Mouse (Mus musculus): ENCODE results near the gene Rcor3. TPM values are rescaled to one million over a fixed set of nuclear protein-coding genes. Genes with fewer than 3 reads are reported as not detected.

Rcor3 gene
- polyA plus RNA-seq (2016; fragmentation: Nextera tagmentation; extraction: Ambion mirVana) = 10.8 and 11.8 TPM in 2 replicates

GRCm38 (mm10) chr1:192137926-192138910 lies at the start of gene Rcor3:
Gene Rcor3, minus strand, starts transcription at chr1:192138062.
- peak; percentile 85 for ATAC-seq
- WGBS (ENCODE audit: insufficient replicate concordance) = under 1% methylated on average over 75 of the region's 88 CpGs

GRCm38 (mm10) chr1:192181696-192182257 lies 43.9 kb upstream of the Rcor3 start:
- Histone ChIP-seq H3K36me3 (no peaks in the 10 kb centered on the region), H3K4me3 (no peak overlapping the region), H3K9ac (no peak overlapping the region), H3K4me1 (no peaks in the 10 kb centered on the region), H3K9me3 (replicated peaks) (no peaks in the 10 kb centered on the region), H3K4me2 (no peak overlapping the region), H3K27me3 (replicated peaks) (no peaks in the 10 kb centered on the region), H3K27ac (no peak overlapping the region)
- no peak for ATAC-seq
- 65% methylated on average over 4 of the region's 4 CpGs for WGBS (ENCODE audit: insufficient replicate concordance)

More at GRCm38 (mm10) chr1:192137926-192138910, at the start of gene Rcor3:
- H3K4me3 ChIP-seq = peak within 1 kb of the TSS; percentile 71
- H3K36me3 ChIP-seq = peaks cover 4% of the 10 kb centered on the region; the same call in 1 of the 2 replicates
- H3K27me3 ChIP-seq (replicated peaks) = no peaks in the 10 kb centered on the region
- H3K4me1 ChIP-seq = peaks cover 23% of the 10 kb centered on the region
- H3K27ac ChIP-seq = peak within 1 kb of the TSS; percentile 88
- peak within 1 kb of the TSS; percentile 98 for H3K4me2 ChIP-seq
- no peaks in the 10 kb centered on the region for H3K9me3 ChIP-seq (replicated peaks)
- peak within 1 kb of the TSS; percentile 87 for H3K9ac ChIP-seq

GRCm38 (mm10) chr1:192179877-192180276 lies 42.0 kb upstream of the Rcor3 start:
- Histone ChIP-seq H3K9me3 (replicated peaks) (no peaks in the 10 kb centered on the region), H3K4me2 (no peak overlapping the region), H3K4me3 (no peak overlapping the region), H3K27ac (no peak overlapping the region), H3K36me3 (no peaks in the 10 kb centered on the region), H3K9ac (no peak overlapping the region), H3K4me1 (no peaks in the 10 kb centered on the region), H3K27me3 (replicated peaks) (no peaks in the 10 kb centered on the region)
- 44% methylated on average over 3 of the region's 3 CpGs for WGBS (ENCODE audit: insufficient replicate concordance)
- ATAC-seq = no peak

- Histone ChIP-seq H3K27ac (no peak overlapping the region), H3K27me3 (replicated peaks) (no peaks in the 10 kb centered on the region), H3K9ac (no peak overlapping the region), H3K36me3 (no peaks in the 10 kb centered on the region), H3K4me2 (no peak overlapping the region), H3K4me1 (no peaks in the 10 kb centered on the region), H3K9me3 (replicated peaks) (no peaks in the 10 kb centered on the region), H3K4me3 (no peak overlapping the region)
- WGBS (ENCODE audit: insufficient replicate concordance) = 75% methylated on average over 3 of the region's 3 CpGs
- no peak for ATAC-seq
These were observed 33.6 kb upstream of the Rcor3 start for GRCm38 (mm10) chr1:192171477-192171876.

- ATAC-seq = no peak
- H3K4me2 ChIP-seq = no peak overlapping the region
- H3K9me3 ChIP-seq (replicated peaks) = no peaks in the 10 kb centered on the region
- WGBS (ENCODE audit: insufficient replicate concordance) = 71% methylated on average over 4 of the region's 4 CpGs
- H3K27ac ChIP-seq = no peak overlapping the region
- H3K9ac ChIP-seq = no peak overlapping the region
- no peak overlapping the region for H3K4me3 ChIP-seq
- H3K27me3 ChIP-seq (replicated peaks) = no peaks in the 10 kb centered on the region
- no peaks in the 10 kb centered on the region for H3K4me1 ChIP-seq
- no peaks in the 10 kb centered on the region for H3K36me3 ChIP-seq
These were observed 13.3 kb upstream of the Rcor3 start for GRCm38 (mm10) chr1:192151179-192151578.

- H3K4me2 ChIP-seq = no peak overlapping the region
- H3K27ac ChIP-seq = no peak overlapping the region
- no peaks in the 10 kb centered on the region for H3K27me3 ChIP-seq (replicated peaks)
- no peak overlapping the region for H3K9ac ChIP-seq
- H3K4me1 ChIP-seq = peaks cover 20% of the 10 kb centered on the region
- no peak overlapping the region for H3K4me3 ChIP-seq
- ATAC-seq = no peak
- no peaks in the 10 kb centered on the region for H3K9me3 ChIP-seq (replicated peaks)
- WGBS (ENCODE audit: insufficient replicate concordance) = 92% methylated on average over 2 of the region's 2 CpGs
- no peaks in the 10 kb centered on the region for H3K36me3 ChIP-seq
These were observed 2.5 kb upstream of the Rcor3 start for GRCm38 (mm10) chr1:192140313-192140712.

GRCm38 (mm10) chr1:192137291-192137925 lies 454 bp downstream of the Rcor3 start:
- 4% methylated on average over 28 of the region's 61 CpGs for WGBS (ENCODE audit: insufficient replicate concordance)
- Histone ChIP-seq H3K36me3 (peaks cover 7% of the 10 kb centered on the region; the same call in 1 of the 2 replicates), H3K4me1 (peaks cover 23% of the 10 kb centered on the region), H3K4me2 (peak overlapping the region; percentile 98), H3K4me3 (peak overlapping the region; percentile 71), H3K27me3 (replicated peaks) (no peaks in the 10 kb centered on the region), H3K9ac (peak overlapping the region; percentile 87), H3K27ac (peak overlapping the region; percentile 88), H3K9me3 (replicated peaks) (no peaks in the 10 kb centered on the region)
- peak; percentile 36 for ATAC-seq

GRCm38 (mm10) chr1:192136561-192137290 lies 1.1 kb downstream of the Rcor3 start:
- ATAC-seq = peak; percentile 69
- under 1% methylated on average over 53 of the region's 55 CpGs for WGBS (ENCODE audit: insufficient replicate concordance)
- H3K36me3 ChIP-seq = peaks cover 7% of the 10 kb centered on the region; the same call in 1 of the 2 replicates
- peak overlapping the region; percentile 87 for H3K9ac ChIP-seq
- no peaks in the 10 kb centered on the region for H3K9me3 ChIP-seq (replicated peaks)
- peak overlapping the region; percentile 98 for H3K4me2 ChIP-seq
- H3K4me3 ChIP-seq = peak overlapping the region; percentile 71
- H3K27ac ChIP-seq = peak overlapping the region; percentile 88
- peaks cover 23% of the 10 kb centered on the region for H3K4me1 ChIP-seq
- H3K27me3 ChIP-seq (replicated peaks) = no peaks in the 10 kb centered on the region

- Histone ChIP-seq H3K27ac (peak overlapping the region; percentile 39), H3K4me1 (peaks cover 29% of the 10 kb centered on the region), H3K27me3 (replicated peaks) (no peaks in the 10 kb centered on the region), H3K4me2 (no peak overlapping the region), H3K4me3 (no peak overlapping the region), H3K9ac (peak overlapping the region; percentile 22; the same call in 1 of the 2 replicates), H3K9me3 (replicated peaks) (no peaks in the 10 kb centered on the region), H3K36me3 (peaks cover 38% of the 10 kb centered on the region)
- 76% methylated on average over 1 of the region's 1 CpGs for WGBS (ENCODE audit: insufficient replicate concordance)
- ATAC-seq = peak; percentile 63; the same call in 1 of the 2 replicates
These were observed 7.7 kb downstream of the Rcor3 start for GRCm38 (mm10) chr1:192130202-192130601.

GRCm38 (mm10) chr1:192128343-192128742 lies 9.5 kb downstream of the Rcor3 start:
- peaks cover 28% of the 10 kb centered on the region for H3K4me1 ChIP-seq
- ATAC-seq = peak; percentile 53; the same call in 1 of the 2 replicates
- WGBS (ENCODE audit: insufficient replicate concordance) = 71% methylated on average over 8 of the region's 8 CpGs

GRCm38 (mm10) chr1:192125761-192126160 lies 12.1 kb downstream of the Rcor3 start:
- no peak overlapping the region for H3K4me3 ChIP-seq
- no peak overlapping the region for H3K4me2 ChIP-seq
- peaks cover 73% of the 10 kb centered on the region for H3K36me3 ChIP-seq
- no peak for ATAC-seq
- no peak overlapping the region for H3K27ac ChIP-seq
- H3K9ac ChIP-seq = no peak overlapping the region
- H3K27me3 ChIP-seq (replicated peaks) = no peaks in the 10 kb centered on the region
- 93% methylated on average over 6 of the region's 6 CpGs for WGBS (ENCODE audit: insufficient replicate concordance)
- no peaks in the 10 kb centered on the region for H3K9me3 ChIP-seq (replicated peaks)
- peaks cover 26% of the 10 kb centered on the region for H3K4me1 ChIP-seq

More at GRCm38 (mm10) chr1:192128343-192128742, 9.5 kb downstream of the Rcor3 start:
- Histone ChIP-seq H3K36me3 (peaks cover 52% of the 10 kb centered on the region), H3K4me2 (no peak overlapping the region), H3K4me3 (no peak overlapping the region), H3K9ac (no peak overlapping the region), H3K27ac (no peak overlapping the region), H3K9me3 (replicated peaks) (no peaks in the 10 kb centered on the region), H3K27me3 (replicated peaks) (no peaks in the 10 kb centered on the region)
